Mouse (Mus musculus) right cerebral cortex, postnatal 36 days (tissue): ENCODE measurements around the gene Milr1.
"Not testable (repeated sequence)": the region's sequence is repeated elsewhere in the genome, so short reads cannot be mapped to it uniquely, and the experiment has no call there.

Experiments
- DNase-seq, 2 experiments: peaks; one replicate each; pipeline ENCODE4 v3.0.0; 2022; ENCODE audit warnings: low spot score in 2 of 2, mixed read lengths in 1 of 2

Milr1 gene

GRCm38 (mm10) chr11:106776960-106777359, 25.9 kb downstream of the Milr1 start:
- DNase-seq, result no peak

- DNase-seq, result no peak
These were observed 26.4 kb downstream of the Milr1 start for GRCm38 (mm10) chr11:106777395-106777794.

- DNase-seq, result no peak
These were observed 27.1 kb downstream of the Milr1 start for GRCm38 (mm10) chr11:106778132-106778531.

- no peak for DNase-seq
These were observed 27.8 kb downstream of the Milr1 start for GRCm38 (mm10) chr11:106778589-106779387.

GRCm38 (mm10) chr11:106779388-106780088, 28.5 kb downstream of the Milr1 start, which contains the start of gene Polg2:
Gene Polg2 (minus strand): TSS chr11:106779537.
- DNase-seq, result peak; percentile 89 to 93

GRCm38 (mm10) chr11:106780089-106780425, 29.0 kb downstream of the Milr1 start:
- DNase-seq, result no peak

GRCm38 (mm10) chr11:106780590-106781220, 29.7 kb downstream of the Milr1 start:
- no peak for DNase-seq

- not testable (repeated sequence) for DNase-seq
These were observed 31.2 kb downstream of the Milr1 start for GRCm38 (mm10) chr11:106782271-106782670.

GRCm38 (mm10) chr11:106782841-106783764, 32.1 kb downstream of the Milr1 start:
- no peak for DNase-seq

GRCm38 (mm10) chr11:106784476-106784875, 33.5 kb downstream of the Milr1 start:
- no peak for DNase-seq

GRCm38 (mm10) chr11:106785043-106785442, 34.0 kb downstream of the Milr1 start:
- no peak for DNase-seq

- peak; percentile 78 to 81 for DNase-seq
These were observed 36.4 kb downstream of the Milr1 start for GRCm38 (mm10) chr11:106787131-106788025.

GRCm38 (mm10) chr11:106788026-106788774, 37.2 kb downstream of the Milr1 start:
- DNase-seq, result peak; percentile 94 to 95

GRCm38 (mm10) chr11:106788775-106789459, 37.9 kb downstream of the Milr1 start, which contains the start of the genes Ddx5 and Cep95:
Gene Ddx5 (minus strand): TSS chr11:106789185.
Gene Cep95 (plus strand): TSS chr11:106789252.
- DNase-seq, result peak; percentile 91 to 97

GRCm38 (mm10) chr11:106789649-106790048, 38.6 kb downstream of the Milr1 start:
- DNase-seq, result no peak

- DNase-seq, result no peak
These were observed 42.8 kb downstream of the Milr1 start for GRCm38 (mm10) chr11:106793846-106794245.

- no peak for DNase-seq
These were observed 44.7 kb downstream of the Milr1 start for GRCm38 (mm10) chr11:106795679-106796078.

- no peak for DNase-seq
These were observed 51.1 kb downstream of the Milr1 start for GRCm38 (mm10) chr11:106802069-106802627.

GRCm38 (mm10) chr11:106807442-106807841, 56.4 kb downstream of the Milr1 start:
- not testable (repeated sequence) for DNase-seq
